Mouse (Mus musculus): ENCODE results near the gene Fbxw2.
"Not testable (repeated sequence)": the region's sequence is repeated elsewhere in the genome, so short reads cannot be mapped to it uniquely, and the experiment has no call there.

- not testable (repeated sequence) for TF ChIP-seq POLR2A (IDR thresholded peaks at IDR 0.05; ENCODE audit: low read depth, low read length); CTCF (IDR thresholded peaks at IDR 0.05; ENCODE audit: extremely low read depth, insufficient read depth, insufficient read length, insufficient replicate concordance)
These were observed 23.4 kb downstream of the Fbxw2 start for GRCm38 (mm10) chr2:34802565-34803245.

Measured in spleen, adult 2 months (tissue).